Mouse (Mus musculus): ENCODE results near the gene Ttc7.
A peak's percentile ranks its signal among the peaks of the same experiment; 100 is the strongest.

The Ttc7 gene

DNA sequence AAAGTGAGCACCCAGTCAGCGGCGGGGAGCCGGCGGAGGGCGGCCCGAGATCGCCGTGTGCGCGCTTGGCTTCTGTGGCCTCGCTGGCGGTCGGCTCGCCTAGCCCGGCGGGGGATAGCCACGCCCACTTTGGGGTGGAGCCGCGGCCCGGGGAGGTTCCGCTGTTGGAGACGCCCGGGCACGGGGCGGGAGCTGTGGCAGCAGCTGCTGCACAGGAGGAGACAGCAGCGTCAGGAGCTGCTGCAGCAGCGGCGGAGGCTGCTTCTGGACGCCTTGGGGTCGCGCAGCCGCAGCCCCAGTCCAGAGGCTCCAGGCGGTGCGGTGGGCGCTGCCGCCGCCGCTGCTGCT lies at the start of gene Ttc7:
Ttc7 (plus strand) TSS at position 181 of the 348 bp plus-strand sequence.
- peak; percentile 62 for DNase-seq (ENCODE audit: extremely low read depth, low read depth)

DNA sequence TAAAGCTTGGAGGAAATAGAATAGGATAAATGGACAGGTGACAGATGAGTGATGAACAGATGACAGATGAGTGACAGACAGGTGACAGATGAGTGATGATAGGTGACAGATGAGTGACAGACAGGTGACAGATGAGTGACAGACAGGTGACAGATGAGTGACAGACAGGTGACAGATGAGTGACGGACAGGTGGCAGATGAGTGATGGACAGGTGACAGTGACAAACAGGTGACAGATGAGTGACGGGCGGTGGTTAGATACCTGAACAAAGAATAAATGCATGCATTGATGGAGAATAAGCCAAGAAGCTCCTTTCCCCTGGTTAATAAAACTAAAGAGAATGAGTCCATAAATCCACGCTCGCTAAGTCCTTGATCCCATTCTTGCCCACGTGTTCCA lies 47.7 kb upstream of the Ttc7 start:
- no peak for DNase-seq (ENCODE audit: extremely low read depth, low read depth)

DNA sequence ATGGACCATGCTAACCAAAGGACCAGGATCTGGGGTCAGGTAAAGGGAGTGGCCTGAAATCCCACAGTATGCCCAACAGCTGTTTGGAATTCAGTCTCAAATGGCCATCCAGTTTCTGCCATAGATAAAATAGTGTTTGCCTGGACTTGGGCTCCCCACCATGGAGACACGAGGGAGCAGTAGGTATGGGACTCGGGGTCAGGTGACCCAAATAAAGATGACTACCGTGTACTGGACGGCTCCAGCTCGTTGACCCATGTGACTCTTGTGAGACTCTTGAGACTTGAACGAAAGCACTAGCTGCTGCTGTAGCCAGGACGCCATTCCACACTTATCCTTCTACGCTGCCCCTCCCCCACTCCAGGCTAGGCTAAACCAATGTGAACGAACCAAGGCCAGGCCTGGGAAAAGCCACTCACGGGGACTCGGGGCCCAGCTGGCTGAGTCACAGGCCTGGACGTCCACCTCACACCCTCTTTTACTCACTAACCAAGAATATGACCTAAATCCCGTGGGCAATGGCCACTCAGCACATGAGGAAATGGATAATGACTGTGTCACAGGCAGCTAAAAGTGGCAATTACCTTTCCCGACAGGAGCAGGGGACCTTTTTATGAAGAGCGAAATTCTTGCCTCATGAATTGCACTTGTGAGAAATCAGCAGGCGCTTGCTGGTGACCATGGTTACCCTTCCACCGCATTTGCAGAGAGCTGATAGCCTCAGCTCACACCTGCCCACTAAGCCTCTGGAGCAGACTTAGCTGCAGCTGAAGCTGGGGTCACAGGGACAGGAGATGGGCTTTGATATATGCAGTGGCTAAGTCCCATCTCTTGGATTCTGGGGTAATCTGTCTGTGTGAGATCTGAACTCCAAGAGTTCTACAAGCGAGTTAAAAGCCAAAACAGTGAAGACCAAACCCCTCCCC lies 45.7 kb upstream of the Ttc7 start:
- no peak for DNase-seq (ENCODE audit: extremely low read depth, low read depth)

DNA sequence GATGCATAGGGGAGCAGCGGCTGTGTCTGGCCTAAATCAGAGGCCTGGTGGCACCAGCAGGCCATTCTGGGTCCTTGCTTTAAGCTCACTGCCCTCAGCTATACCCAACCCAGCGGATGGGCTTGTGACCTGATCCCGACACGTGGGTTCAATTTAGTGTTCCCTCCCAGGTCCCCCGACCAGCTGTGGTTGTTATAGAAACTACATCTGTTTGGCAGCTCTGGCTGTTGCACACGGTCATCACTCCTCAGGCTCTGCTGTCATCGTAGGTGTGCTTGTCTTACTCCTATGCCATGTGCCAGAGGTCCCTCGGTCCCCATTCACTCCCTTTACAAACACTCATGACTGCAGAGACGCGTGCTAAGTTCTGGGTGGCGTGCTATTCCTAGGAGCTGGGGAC lies 44.9 kb upstream of the Ttc7 start:
- no peak for DNase-seq (ENCODE audit: extremely low read depth, low read depth)

DNA sequence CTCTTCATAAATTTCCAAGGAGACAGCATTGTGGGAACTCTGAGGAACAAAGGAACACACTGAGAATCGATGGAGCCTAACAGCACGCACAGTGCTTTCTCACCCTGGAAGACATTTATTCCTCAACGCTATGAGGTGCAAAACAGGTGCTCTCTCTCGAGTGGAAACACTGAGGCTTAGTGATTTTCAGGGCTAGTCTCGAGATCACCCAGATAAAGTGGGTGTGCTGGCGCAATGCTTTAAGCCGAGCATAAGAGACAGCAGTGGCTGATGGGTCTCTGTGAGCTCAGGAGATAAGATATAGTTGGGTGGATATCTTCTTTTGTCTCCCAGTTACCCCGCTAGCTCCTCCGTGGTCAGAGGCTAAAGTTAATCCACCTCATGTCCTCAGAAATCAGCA lies 36.6 kb upstream of the Ttc7 start:
- DNase-seq (ENCODE audit: extremely low read depth, low read depth) = no peak

DNA sequence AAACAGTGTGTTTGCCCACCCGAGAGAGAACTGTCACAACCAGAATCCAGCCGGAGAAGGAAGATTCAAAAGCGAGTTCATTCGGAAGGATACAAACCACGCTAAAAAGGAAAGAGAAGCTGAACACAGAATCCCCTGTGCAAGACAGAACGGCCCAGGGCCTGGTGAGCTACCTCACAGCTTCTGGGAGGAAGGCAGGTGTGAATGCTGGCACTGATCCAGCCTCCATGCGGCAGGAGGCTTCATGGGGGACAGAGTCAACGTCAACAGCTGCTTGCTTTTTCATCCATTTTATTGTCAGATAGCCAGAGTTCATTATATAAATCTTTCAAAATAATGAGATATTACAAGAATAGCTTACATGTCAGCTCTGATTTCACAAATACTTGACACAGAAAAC lies 28.3 kb upstream of the Ttc7 start:
- no peak for DNase-seq (ENCODE audit: extremely low read depth, low read depth)

DNA sequence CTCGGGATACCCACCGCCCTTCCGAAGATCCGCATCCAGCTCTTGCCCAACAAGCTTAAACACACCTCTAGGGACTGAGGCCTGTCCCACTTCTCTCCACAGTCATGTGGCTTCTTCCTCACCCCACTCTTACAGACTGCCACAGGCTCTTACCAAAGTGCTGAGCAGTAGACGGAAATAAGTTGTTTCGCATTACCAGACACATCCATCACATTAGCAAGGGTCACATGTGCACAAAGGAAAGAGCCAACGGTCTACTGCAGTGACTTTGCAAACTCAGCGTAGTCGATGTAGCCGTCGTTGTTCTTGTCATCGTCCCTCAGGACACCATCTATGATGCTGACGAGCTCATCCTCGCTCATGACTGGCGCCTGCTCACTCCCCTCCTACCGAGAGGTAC lies 27.0 kb upstream of the Ttc7 start:
- no peak for DNase-seq (ENCODE audit: extremely low read depth, low read depth)

DNA sequence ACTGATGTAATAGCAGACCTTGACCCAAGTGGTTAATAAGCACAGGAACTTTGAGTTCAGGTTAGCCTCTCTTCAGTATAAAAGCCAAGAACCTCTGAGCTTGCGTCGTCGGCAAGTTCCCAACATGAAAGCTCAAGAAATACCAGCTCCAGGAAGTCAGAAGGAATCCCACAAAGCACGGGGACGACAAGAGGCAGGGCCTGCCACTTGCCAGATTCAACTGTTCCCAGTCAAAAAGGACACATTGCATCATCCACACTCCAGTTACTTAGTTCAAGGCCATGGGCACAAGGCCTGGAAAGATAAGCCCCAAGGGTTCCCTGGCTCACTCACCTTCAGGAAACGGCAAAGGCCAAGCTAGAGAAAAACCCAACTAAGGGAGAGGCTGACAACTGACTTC lies 19.3 kb upstream of the Ttc7 start:
- DNase-seq (ENCODE audit: extremely low read depth, low read depth) = peak; percentile 77

DNA sequence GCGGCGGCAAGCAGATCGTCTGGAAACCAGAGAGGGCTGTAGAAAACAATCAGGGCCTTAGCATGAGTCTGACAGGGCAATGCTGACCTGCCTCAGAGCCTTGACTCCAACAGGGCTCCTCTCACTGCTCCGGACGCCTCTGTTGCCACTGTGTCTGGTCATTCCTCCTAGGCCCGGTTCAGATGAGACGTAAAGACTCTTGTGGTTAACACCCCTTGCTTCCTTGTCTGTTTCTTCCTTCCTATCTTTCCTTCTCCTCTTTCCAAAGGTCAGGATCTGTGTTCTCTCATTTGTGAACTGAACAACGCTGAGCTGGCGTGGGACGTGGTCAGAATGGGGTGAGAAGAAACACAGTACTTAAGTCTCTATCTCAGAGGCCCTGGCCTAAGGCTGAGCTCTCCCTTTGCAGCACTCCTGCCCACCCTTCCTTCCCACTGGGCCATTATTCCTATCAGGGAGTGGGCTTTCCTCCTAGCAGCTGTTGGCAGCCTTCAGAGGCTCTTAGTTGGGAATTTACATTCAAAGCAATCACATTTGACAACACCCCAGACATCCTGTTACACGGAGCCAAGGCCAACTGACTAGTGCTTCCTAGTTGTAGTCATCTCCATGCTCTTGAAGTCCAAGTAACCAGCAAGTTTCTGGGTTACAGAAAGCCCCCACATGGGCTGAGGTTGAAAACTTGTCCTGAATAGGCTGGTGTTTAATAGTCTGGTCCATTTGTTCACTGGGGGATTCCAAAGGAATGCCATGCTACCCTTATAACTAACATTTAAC lies 18.4 kb upstream of the Ttc7 start:
- DNase-seq (ENCODE audit: extremely low read depth, low read depth) = peak; percentile 29

DNA sequence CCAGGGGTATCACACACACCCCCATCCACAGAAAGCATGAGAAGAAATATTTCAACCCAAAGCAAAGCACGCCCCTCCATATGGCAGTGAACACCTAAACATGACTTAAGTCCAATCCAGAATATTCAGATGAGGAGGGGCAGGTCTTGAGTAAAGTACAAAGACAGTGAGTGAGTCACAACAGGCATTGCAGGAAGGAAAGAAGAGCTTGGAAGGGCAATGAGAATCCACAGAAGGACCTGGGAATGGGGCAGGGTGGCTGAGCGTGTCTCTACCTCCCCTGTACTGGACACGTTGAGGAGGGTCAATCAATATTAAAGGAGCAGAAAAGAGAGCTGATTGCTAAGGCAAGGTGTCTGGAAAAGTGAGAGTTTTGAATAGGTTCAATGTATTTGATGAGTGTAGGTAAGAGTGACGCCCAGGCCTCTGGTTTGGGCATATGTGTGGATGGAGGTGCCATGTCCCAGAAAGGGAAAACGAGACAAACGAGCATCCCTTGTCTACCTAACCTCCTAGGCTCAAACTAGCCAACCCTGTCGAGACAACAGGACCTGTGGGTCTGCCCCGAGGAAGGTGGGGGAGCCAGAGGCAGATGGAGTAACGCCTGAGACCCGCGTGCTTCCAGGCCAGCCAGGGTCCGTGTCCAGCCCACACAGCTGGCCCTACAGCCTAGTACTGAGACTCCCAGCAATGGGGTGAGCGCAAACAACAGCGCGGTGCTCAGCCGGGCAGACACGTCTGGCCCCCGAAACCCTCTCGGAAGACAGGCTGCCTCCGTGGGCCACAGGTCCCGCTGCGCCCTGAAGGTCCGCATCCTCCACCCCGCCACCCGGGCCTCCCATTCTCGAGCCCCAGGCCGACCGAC lies 17.5 kb upstream of the Ttc7 start:
- peak; percentile 25 for DNase-seq (ENCODE audit: extremely low read depth, low read depth)

DNA sequence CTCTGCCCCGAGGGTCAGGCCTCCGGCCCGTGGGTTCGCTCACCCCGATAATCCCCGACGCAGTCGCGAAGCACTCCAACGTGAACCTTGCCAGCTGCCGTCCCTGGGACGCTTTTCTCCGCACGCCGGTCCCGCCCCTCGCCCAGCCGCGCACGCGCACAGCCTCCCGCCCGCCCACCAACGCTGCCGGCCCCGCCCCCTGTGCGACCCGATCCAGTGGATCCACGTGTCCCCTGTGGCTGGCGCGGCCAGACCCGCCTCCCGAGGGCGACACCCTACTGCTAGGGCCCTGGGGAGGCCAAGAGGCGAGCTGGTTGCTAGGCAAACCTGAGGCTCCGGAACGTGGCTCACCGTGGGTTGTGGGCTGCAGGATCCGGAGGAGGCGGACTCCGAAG lies 16.9 kb upstream of the Ttc7 start, which contains the start of gene Mcfd2:
Mcfd2 (minus strand) TSS at position 144 of the 395 bp plus-strand sequence.
- DNase-seq (ENCODE audit: extremely low read depth, low read depth) = peak; percentile 75

DNA sequence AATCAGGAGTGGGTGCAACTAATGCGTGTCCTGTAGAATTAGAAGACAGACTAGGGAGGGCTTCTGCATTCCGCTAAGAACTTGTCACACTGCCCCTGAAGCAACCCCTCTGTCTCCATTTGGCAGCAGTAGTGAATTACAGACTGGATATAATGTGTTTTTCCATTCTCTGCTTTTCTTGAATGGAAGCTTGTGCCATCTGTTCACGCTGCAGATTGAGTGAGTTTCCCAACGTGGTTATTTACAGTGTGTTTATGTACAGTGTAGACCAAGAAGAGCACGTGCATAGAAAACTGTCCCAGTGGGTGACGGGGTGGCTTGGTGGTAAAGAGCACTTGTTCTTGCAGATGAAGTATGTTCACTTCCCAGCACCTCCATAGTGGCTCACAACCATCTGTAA lies 13.2 kb upstream of the Ttc7 start:
- no peak for DNase-seq (ENCODE audit: extremely low read depth, low read depth)

DNA sequence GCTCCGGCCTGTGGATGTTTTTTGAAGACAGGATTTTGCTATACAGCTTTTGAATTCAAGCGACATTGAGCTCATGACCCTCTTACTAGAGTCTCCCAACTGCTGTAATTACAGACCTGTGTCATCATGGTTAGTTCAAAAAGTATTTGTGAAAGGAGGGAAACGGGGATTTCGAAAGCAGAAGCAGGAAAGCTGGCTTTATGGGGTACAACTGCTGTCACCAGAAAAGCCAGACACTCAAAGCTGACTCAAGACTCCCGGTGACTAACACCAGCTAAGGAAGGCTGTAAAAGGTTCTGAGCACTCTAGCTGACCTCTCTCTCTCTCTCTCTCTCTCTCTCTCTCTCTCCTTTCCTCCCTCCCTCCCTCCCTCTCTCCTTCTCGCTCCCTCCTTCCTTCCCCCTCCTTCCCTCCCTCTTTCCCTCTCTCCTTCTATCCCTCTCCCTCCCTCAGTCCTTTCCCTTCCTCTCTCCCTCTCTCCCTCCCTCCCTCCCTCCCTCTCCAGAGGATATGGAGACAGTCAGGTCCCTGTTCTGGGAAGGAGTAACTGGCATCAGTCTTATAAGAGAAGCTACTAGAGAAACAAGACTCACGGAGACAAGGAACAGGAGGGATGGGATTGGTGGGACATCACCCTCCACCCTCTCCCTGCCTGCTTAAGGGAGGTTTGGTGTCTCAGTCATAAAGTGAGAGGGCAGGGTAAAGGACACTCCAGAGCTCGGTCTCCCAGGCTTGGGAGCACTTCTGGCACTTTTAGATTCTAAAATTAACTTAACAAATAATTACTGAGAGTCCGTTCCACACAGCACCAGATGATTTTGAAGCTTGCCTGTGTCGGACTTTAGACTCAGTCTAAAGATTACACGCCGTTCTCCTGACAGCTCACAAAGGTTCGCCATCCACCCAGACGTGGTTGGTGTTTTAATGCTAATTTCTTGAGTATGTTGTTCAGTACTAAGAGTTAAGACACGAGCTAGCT lies 7.0 kb upstream of the Ttc7 start:
- DNase-seq (ENCODE audit: extremely low read depth, low read depth) = no peak

DNA sequence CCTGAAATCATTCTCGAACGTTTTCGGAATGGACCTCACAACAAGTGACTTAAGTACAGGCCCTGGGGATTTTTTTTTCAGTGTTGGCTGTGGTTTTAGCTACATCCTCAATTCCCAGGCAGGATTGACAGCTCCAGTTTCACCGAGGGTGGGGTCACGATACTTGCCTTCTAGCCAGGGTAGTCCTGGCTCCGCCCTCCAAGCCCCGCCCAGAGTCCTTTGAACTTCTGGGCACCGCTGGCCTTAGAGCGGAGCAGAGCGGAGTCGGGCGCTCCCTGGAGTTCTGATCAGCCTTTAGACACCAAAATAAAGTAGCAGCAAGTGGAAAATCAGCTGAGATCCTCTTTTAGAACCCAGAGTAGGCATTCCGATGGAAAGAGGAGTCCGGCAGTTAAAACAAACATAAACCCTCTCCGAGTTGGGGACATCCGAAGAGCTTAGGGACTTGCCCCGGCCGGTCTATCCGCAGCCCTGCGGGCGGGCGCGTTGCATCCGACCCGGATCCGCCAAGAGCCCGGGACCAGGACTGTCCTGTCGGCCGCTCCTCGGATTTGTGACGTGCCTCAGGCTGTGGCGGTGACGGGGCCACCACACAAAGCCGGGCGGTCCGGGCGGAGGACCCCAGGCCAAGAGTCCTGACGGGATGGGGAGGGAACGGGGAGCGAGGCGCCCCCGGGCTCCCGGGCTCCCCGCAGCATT lies 530 bp upstream of the Ttc7 start:
- DNase-seq (ENCODE audit: extremely low read depth, low read depth) = peak; percentile 94

DNA sequence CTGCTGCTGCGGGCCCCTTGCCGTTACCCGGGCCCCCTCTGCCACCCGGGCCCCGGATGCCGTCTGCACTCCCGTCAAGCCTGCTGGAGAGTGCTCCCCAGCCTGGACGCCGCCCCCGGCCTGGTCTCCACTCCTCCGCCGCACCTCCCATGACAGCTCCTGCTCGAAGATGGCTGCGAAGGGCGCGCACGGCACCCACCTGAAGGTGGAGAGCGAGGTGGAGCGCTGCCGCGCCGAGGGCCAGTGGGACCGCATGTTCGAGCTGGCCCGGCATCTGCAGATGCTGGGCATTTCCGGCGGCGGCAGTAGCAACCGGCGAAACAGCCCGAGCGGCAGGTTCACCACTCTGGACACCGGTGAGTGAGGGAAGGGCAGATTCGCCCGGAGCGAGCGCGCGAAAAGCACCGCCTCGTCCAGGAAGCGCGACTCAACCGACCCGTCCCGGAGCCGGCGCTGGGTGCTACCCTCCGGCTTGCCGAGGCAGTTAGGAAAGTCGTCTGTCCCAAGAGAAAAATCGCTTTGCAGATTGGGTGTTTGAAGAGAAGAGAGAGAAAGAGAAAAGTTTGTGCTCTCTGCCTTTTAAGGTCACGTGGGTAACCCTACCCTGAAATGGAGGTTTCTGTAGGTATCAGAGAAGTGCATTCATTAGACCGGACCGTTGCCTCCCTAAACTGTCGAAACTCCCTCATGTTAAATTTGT lies 519 bp downstream of the Ttc7 start:
- peak; percentile 51 for DNase-seq (ENCODE audit: extremely low read depth, low read depth)

DNA sequence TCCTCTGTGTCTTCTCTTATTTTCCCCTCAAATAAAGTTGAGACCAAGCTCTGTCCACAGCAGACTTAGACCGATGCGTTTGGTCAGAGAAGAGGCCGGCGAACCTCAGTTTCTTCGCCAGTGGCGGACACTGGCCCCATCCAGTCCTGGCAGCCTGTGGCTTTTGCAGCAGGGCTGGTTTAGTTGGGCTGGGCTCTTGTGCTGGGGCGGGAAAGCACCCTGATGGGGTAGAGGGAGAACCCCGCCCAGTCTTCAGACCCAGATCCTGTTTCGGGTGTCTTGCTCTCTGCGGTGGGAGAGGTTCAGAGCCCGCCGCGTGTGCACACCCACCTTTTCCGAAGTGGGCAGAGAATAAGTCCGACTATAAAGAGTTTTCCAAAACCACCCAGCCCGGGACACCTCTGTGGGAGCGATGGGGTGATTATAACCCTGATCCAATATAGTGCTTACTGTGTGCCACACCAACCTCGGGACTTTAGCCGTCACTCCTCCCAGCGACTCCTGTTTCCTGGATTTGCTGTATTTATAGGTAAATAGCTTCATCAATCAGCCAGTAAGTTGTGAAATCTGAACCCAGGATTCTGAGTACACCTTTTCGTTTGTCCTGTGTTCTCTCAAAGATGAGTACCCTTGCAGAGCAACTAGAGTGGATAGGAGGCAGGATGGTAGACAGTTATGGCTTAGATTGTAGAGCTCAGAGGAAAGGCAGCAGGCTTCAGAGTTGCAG lies 1.2 kb downstream of the Ttc7 start:
- DNase-seq (ENCODE audit: extremely low read depth, low read depth) = peak; percentile 52

DNA sequence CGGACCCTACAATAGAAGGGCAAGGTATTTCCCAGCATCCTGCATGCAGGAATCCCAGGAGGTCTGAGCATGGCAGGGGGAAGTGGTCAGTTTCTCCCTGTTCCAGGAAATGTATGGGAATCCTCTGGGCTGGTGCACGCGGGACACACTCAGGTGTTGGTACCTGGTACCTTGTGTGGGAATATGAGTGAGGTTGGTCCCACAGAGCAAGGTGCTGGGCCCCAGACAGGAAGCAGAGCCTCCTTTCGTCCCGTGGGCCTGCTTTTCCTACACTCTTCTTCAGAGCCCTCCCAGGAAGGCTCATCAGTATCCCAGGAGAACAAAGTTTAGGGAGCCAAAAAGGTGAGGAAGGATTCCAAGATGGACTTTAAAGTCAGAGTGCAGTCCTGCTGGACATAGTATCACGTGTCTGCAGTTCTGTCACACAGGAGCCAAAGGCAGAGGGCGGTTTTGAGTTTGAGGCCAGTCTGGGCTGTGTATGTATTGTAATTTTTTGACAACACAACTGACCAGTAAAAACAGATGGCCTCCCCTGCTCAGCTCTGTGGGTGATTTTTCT lies 1.9 kb downstream of the Ttc7 start:
- DNase-seq (ENCODE audit: extremely low read depth, low read depth) = no peak

Measured in MEL-GATA-1-ER (cell line).